Mouse (Mus musculus) intestine, embryonic 15.5 days (tissue): ENCODE data around the gene Mapk6. TPM values are rescaled to one million over a fixed set of nuclear protein-coding genes. Genes with fewer than 3 reads are reported as not detected.
"Not testable (repeated sequence)": the region's sequence is repeated elsewhere in the genome, so short reads cannot be mapped to it uniquely, and the experiment has no call there.

Experiments
- ATAC-seq: fragments of 200-750 bp; cut with Nextera tagmentation; 2 replicates; pipeline ENCODE4 v1.8.0; 2017; ENCODE audit warnings: moderate TSS enrichment, moderate library complexity
- H3K27ac ChIP-seq: fragments of 300-500 bp; sonication (generic); 2 replicates; pipeline ENCODE4 v1.5.1; 2015; ENCODE audit warnings: mild to moderate bottlenecking, inconsistent platforms
- H3K27me3 ChIP-seq: fragments of 300-500 bp; sonication (generic); replicated peaks from 2 replicates; pipeline ENCODE4 v1.6.1; 2015; ENCODE audit warnings: inconsistent platforms
- H3K36me3 ChIP-seq: fragments of 300-500 bp; sonication (generic); 2 replicates; pipeline ENCODE4 v1.6.1; 2015; ENCODE audit warnings: inconsistent platforms
- H3K4me1 ChIP-seq: fragments of 300-500 bp; sonication (generic); replicated peaks from 2 replicates; pipeline ENCODE4 v1.6.1; 2015; ENCODE audit warnings: inconsistent platforms
- H3K4me2 ChIP-seq: fragments of 300-500 bp; sonication (generic); replicated peaks from 2 replicates; pipeline ENCODE4 v1.6.1; 2015; ENCODE audit warnings: mild to moderate bottlenecking, inconsistent platforms
- H3K4me3 ChIP-seq: fragments of 300-500 bp; sonication (generic); replicated peaks from 2 replicates; pipeline ENCODE4 v1.5.1; 2015; ENCODE audit warnings: inconsistent platforms
- H3K9ac ChIP-seq: fragments of 300-500 bp; sonication (generic); 2 replicates; pipeline ENCODE4 v1.6.1; 2015; ENCODE audit warnings: inconsistent platforms
- H3K9me3 ChIP-seq: fragments of 300-500 bp; sonication (generic); 2 replicates; pipeline ENCODE4 v1.6.1; 2016; ENCODE audit warnings: inconsistent platforms
- WGBS: fragments of 180-500 bp; shearing (Covaris S2); methylation state at CpG from one replicate; pipeline ENCODE4 v1.1.7; 2015; 5-methylcytosine and 5-hydroxymethylcytosine counted together
- polyA plus RNA-seq: library from polyadenylated mRNA; unstranded; fragments of >200 nt; fragmentation: Nextera tagmentation; extraction: Ambion mirVana; gene quantifications from 2 replicates; pipeline ENCODE4 v1.2.1, GENCODE M21; 2015

Mapk6 gene
- polyA plus RNA-seq = 47.2 and 55.5 TPM in 2 replicates

- Histone ChIP-seq H3K4me1 (0 out of 2 replicates have a peak, but pooled peaks cover 6% of the 10 kb centered on the region), H3K36me3 (no peaks in the 10 kb centered on the region), H3K27me3 (no peaks in the 10 kb centered on the region), H3K27ac (peak within 1 kb of the TSS; percentile 99), H3K9me3 (no peaks in the 10 kb centered on the region), H3K4me2 (peak within 1 kb of the TSS; percentile 84), H3K4me3 (peak within 1 kb of the TSS; percentile 71), H3K9ac (peak within 1 kb of the TSS; percentile 91)
- under 1% methylated on average over 58 of the region's 58 CpGs for WGBS
- ATAC-seq = peak; percentile 92
Observed at GRCm38 (mm10) chr9:75409852-75410378, at the start of gene Mapk6. Mapk6 (minus strand) TSS chr9:75410005.

GRCm38 (mm10) chr9:75455684-75456083 is 45.9 kb upstream of the Mapk6 start:
- peaks cover 57% of the 10 kb centered on the region for H3K36me3 ChIP-seq
- no peak overlapping the region for H3K4me3 ChIP-seq
- H3K4me1 ChIP-seq = no peaks in the 10 kb centered on the region
- ATAC-seq = no peak
- H3K9ac ChIP-seq = no peak overlapping the region
- no peaks in the 10 kb centered on the region for H3K27me3 ChIP-seq
- 81% methylated on average over 10 of the region's 10 CpGs for WGBS
- H3K27ac ChIP-seq = no peak overlapping the region
- H3K9me3 ChIP-seq = no peaks in the 10 kb centered on the region
- no peak overlapping the region for H3K4me2 ChIP-seq

- WGBS = 83% methylated on average over 2 of the region's 2 CpGs
- no peaks in the 10 kb centered on the region for H3K27me3 ChIP-seq
- no peak overlapping the region for H3K9ac ChIP-seq
- H3K27ac ChIP-seq = no peak overlapping the region
- H3K36me3 ChIP-seq = peaks cover 56% of the 10 kb centered on the region
- H3K4me3 ChIP-seq = no peak overlapping the region
- no peak overlapping the region for H3K4me2 ChIP-seq
- no peak for ATAC-seq
- H3K9me3 ChIP-seq = no peaks in the 10 kb centered on the region
- H3K4me1 ChIP-seq = no peaks in the 10 kb centered on the region
Observed at GRCm38 (mm10) chr9:75453994-75454393, 44.2 kb upstream of the Mapk6 start.

DNA sequence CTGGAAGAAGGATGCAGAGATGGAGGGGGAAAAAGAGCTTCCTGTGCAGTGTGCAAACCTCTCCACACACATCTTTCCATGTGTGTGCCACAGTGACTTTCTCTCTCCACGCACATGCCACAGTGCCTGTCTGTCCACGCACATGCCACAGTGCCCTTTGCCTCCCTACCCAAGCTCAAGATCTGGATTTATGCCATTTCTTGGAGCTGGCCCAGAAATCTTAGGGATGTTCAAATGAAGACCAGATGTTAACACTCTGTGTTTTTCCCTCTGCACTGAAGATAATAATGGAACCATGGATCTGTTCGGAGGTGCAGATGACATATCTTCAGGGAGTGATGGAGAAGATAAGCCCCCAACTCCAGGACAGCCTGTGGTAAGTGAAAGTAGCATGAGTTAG is 38.2 kb upstream of the Mapk6 start:
- 89% methylated on average over 3 of the region's 3 CpGs for WGBS
- H3K9ac ChIP-seq = no peak overlapping the region
- H3K4me3 ChIP-seq = no peak overlapping the region
- H3K4me1 ChIP-seq = 0 out of 2 replicates have a peak, but pooled peaks cover under 1% of the 10 kb centered on the region
- ATAC-seq = no peak
- peaks cover 28% of the 10 kb centered on the region for H3K36me3 ChIP-seq
- H3K27ac ChIP-seq = no peak overlapping the region
- H3K9me3 ChIP-seq = no peaks in the 10 kb centered on the region
- no peak overlapping the region for H3K4me2 ChIP-seq
- no peaks in the 10 kb centered on the region for H3K27me3 ChIP-seq

DNA sequence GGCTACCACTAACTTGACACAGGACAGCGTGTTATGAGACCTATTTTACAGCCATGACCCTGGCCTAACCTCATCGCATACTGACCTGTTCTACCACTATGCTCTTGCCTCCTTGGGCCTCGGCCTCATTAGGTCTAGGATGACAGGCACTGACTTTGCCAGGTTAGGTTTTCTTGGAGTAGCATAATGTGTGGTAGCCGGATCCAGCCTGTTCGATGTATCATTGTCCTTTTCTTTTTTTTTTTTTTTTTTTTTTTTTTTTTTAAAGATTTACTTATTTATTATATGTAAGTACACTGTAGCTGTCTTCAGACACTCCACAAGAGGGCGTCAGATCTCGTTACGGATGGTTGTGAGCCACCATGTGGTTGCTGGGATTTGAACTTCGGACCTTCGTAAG is 36.8 kb upstream of the Mapk6 start:
- H3K4me2 ChIP-seq, ATAC-seq, H3K27ac ChIP-seq, H3K9me3 ChIP-seq, H3K9ac ChIP-seq, H3K27me3 ChIP-seq, H3K4me3 ChIP-seq: not testable (repeated sequence)
- WGBS = 86% methylated on average over 10 of the region's 10 CpGs
- H3K4me1 ChIP-seq = 0 out of 2 replicates have a peak, but pooled peaks cover 11% of the 10 kb centered on the region
- H3K36me3 ChIP-seq = peaks cover 28% of the 10 kb centered on the region

DNA sequence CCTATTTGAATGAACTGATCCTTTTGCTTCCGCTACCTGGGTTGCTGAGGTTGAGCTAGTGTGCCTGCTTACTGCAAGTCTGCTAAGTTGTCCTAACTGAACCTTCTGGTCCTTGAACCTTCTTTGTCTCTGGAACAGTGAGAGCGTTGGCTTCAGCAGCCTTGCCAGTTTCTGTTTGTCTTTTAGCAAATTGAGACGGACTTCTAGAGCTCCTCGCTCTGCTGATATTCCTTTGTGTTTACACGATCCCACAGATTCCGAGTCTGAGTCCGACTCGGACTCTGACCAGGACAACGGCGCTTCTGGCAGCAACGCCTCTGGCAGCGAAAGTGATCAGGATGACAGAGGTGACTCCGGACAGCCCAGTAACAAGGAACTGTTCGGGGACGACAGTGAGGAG is 35.2 kb upstream of the Mapk6 start:
- H3K36me3 ChIP-seq = peaks cover 23% of the 10 kb centered on the region
- 91% methylated on average over 15 of the region's 15 CpGs for WGBS
- no peak overlapping the region for H3K9ac ChIP-seq
- H3K9me3 ChIP-seq = no peaks in the 10 kb centered on the region
- H3K4me1 ChIP-seq = 0 out of 2 replicates have a peak, but pooled peaks cover 11% of the 10 kb centered on the region
- no peak overlapping the region for H3K27ac ChIP-seq
- ATAC-seq = no peak
- H3K4me3 ChIP-seq = no peak overlapping the region
- no peaks in the 10 kb centered on the region for H3K27me3 ChIP-seq
- no peak overlapping the region for H3K4me2 ChIP-seq

DNA sequence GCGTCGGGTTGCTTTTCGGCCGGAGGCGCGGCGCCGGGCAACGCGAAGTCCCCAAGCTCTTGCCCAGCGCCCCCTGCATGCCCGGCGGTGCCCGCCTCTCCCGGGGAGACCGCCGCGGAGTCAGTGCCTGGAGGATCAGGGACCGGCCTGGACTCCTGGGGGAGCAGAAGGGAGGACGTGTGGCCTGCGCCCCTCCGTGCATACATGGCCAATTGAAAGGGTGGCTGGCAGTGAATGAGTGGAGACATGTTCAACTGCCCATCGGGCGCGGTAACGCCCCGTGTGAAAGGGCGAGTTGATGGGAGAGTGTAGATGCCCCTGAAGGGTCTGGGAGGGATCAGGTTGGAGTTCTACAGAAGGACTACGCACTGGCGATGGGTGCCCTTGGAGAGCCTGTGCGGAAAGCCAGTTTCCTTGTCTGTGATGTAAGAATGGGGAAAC is 31.9 kb upstream of the Mapk6 start:
- peak overlapping the region; percentile 84 for H3K9ac ChIP-seq
- under 1% methylated on average over 31 of the region's 31 CpGs for WGBS
- H3K27me3 ChIP-seq = no peaks in the 10 kb centered on the region
- H3K27ac ChIP-seq = peak overlapping the region; percentile 75
- peaks cover 5% of the 10 kb centered on the region for H3K36me3 ChIP-seq
- H3K4me2 ChIP-seq = peak overlapping the region; percentile 75
- peak; percentile 88 for ATAC-seq
- H3K4me3 ChIP-seq = peak overlapping the region; percentile 75
- H3K4me1 ChIP-seq = 0 out of 2 replicates have a peak, but pooled peaks cover 11% of the 10 kb centered on the region
- no peaks in the 10 kb centered on the region for H3K9me3 ChIP-seq

GRCm38 (mm10) chr9:75440796-75441666 is 31.2 kb upstream of the Mapk6 start, which contains the start of gene Leo1:
Leo1 (plus strand) TSS chr9:75441524.
- under 1% methylated on average over 45 of the region's 45 CpGs for WGBS
- Histone ChIP-seq H3K4me3 (peak within 1 kb of the TSS; percentile 75), H3K27me3 (no peaks in the 10 kb centered on the region), H3K36me3 (peaks cover 5% of the 10 kb centered on the region), H3K4me2 (peak within 1 kb of the TSS; percentile 75), H3K4me1 (0 out of 2 replicates have a peak, but pooled peaks cover 11% of the 10 kb centered on the region), H3K27ac (peak within 1 kb of the TSS; percentile 79), H3K9ac (peak within 1 kb of the TSS; percentile 84), H3K9me3 (no peaks in the 10 kb centered on the region)
- ATAC-seq = peak; percentile 97

DNA sequence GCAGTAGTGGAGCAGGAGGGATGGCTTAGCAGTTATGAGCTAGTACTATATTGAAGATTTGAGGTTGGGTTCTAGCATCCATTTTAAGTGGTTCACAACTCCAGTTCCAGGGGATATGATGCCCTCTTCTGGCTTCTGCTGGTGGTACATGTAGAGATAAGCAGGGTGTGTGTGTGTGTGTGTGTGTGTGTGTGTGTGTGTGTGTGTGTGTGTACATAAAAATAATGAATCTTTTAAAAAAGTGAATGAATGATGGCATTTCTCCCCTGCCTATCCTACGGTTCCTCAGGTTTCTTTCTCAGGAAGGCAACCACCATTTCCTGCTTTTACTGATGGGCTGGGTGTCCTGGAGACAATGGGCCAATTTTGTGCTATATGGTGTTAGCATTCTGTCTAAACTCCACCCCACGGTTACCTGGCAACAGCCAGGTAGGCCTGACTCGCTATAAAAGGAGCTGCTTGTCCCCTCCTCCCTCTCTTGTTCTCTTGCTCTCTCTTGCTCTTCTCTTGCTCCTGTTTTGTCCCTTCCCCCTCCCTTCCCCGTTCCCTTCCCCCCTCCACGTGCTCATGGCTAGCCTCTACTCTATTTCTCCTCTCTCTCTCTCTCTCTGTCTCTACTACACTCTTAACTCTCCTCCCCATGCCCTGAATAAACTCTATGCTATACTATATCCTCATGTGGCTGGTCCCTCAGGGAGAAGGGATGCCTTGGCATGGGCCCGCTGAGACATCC is 28.0 kb upstream of the Mapk6 start:
- no peak overlapping the region for H3K9ac ChIP-seq
- no peak for ATAC-seq
- H3K27me3 ChIP-seq = no peaks in the 10 kb centered on the region
- 0 out of 2 replicates have a peak, but pooled peaks cover 8% of the 10 kb centered on the region for H3K4me1 ChIP-seq
- H3K4me3 ChIP-seq = no peak overlapping the region
- no peaks in the 10 kb centered on the region for H3K9me3 ChIP-seq
- no peak overlapping the region for H3K4me2 ChIP-seq
- 25% methylated on average over 6 of the region's 6 CpGs for WGBS
- no peaks in the 10 kb centered on the region for H3K36me3 ChIP-seq
- no peak overlapping the region for H3K27ac ChIP-seq

GRCm38 (mm10) chr9:75435918-75436317 is 26.1 kb upstream of the Mapk6 start:
- Histone ChIP-seq H3K9ac (no peak overlapping the region), H3K4me2 (peak overlapping the region; percentile 18; the same call in 1 of the 2 replicates), H3K27me3 (no peaks in the 10 kb centered on the region), H3K36me3 (no peaks in the 10 kb centered on the region), H3K4me3 (no peak overlapping the region), H3K9me3 (no peaks in the 10 kb centered on the region), H3K4me1 (no peaks in the 10 kb centered on the region), H3K27ac (no peak overlapping the region)
- 5% methylated on average over 12 of the region's 12 CpGs for WGBS
- ATAC-seq = peak; percentile 76

- Histone ChIP-seq H3K36me3 (no peaks in the 10 kb centered on the region), H3K9ac (no peak overlapping the region), H3K4me2 (no peak overlapping the region), H3K4me1 (no peaks in the 10 kb centered on the region), H3K4me3 (no peak overlapping the region), H3K27me3 (no peaks in the 10 kb centered on the region), H3K9me3 (no peaks in the 10 kb centered on the region), H3K27ac (no peak overlapping the region)
- no peak for ATAC-seq
- 87% methylated on average over 4 of the region's 4 CpGs for WGBS
Observed at GRCm38 (mm10) chr9:75435291-75435690, 25.5 kb upstream of the Mapk6 start.

GRCm38 (mm10) chr9:75434872-75435271 is 25.1 kb upstream of the Mapk6 start:
- Histone ChIP-seq H3K4me2 (no peak overlapping the region), H3K27me3 (no peaks in the 10 kb centered on the region)
- 75% methylated on average over 6 of the region's 6 CpGs for WGBS

More at GRCm38 (mm10) chr9:75434872-75435271, 25.1 kb upstream of the Mapk6 start:
- no peak overlapping the region for H3K4me3 ChIP-seq
- H3K36me3 ChIP-seq = no peaks in the 10 kb centered on the region
- no peaks in the 10 kb centered on the region for H3K4me1 ChIP-seq
- no peak overlapping the region for H3K9ac ChIP-seq
- H3K9me3 ChIP-seq = no peaks in the 10 kb centered on the region
- no peak overlapping the region for H3K27ac ChIP-seq
- no peak for ATAC-seq
